ENCODE assay signal across 29 mouse cellular contexts in the genomic region with DNA sequence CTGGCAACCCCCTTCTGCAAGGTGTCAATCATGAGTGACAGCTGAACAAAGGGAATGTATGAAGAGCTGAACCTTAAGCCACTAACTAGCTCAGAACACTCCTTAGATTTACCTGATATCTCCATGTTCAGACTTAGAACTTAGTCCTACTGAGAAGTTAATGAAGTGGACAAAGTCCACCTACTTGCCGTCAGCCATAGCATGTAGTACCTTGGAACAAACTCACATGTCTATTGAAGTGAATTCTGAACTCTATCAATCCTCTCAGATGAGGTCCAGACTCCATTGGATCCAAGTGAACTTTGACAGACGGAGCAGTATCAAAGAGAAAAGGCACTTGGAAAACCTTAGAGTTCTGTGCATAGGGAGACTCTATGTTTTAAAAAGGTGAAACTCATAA.
"Had no signal": no experiment of that assay in that cellular context is flagged by ENCODE, and none has a peak within 500 bp of the region (broad histone marks: within the 10 kb centered on the region; RNA-seq: fewer than 3 reads in every experiment).

No protein-coding gene starts in this region.

- DNase-seq: cerebellum, adult 2 months; cerebellum, adult 8-10 months; cerebellum, adult 9-10 months; cerebellum, adult 9-11 months; cerebellum, postnatal 10 days; cerebellum, postnatal 14 days; cerebellum, postnatal 25 days; cerebellum, postnatal 36 days; embryo, embryonic 11 days; forebrain, postnatal 0 days; gastrocnemius, adult 2 months; gastrocnemius, postnatal 10 days; gastrocnemius, postnatal 14 days; gastrocnemius, postnatal 25 days; gastrocnemius, postnatal 36 days; heart, adult 11 months; heart, adult 18-20 months; heart, adult 2 months had no signal

- ATAC-seq: forebrain, embryonic 13.5 days; forebrain, embryonic 14.5 days; forebrain, embryonic 15.5 days; forebrain, embryonic 16.5 days; forebrain, postnatal 0 days had no signal

- H3K4me3 ChIP-seq: embryonic facial prominence, embryonic 10.5 days; embryonic facial prominence, embryonic 12.5 days; embryonic facial prominence, embryonic 13.5 days; embryonic facial prominence, embryonic 15.5 days; erythroblast, embryonic 14.5 days; forebrain, embryonic 10.5 days; forebrain, embryonic 12.5 days; forebrain, embryonic 13.5 days; forebrain, embryonic 15.5 days; gastrocnemius, adult 2 months; heart, adult 2 months had no signal

- H3K36me3 ChIP-seq: embryonic facial prominence, embryonic 10.5 days; embryonic facial prominence, embryonic 12.5 days; embryonic facial prominence, embryonic 13.5 days; embryonic facial prominence, embryonic 15.5 days; forebrain, embryonic 10.5 days; forebrain, embryonic 12.5 days; forebrain, embryonic 15.5 days had no signal

- H3K4me2 ChIP-seq: embryonic facial prominence, embryonic 12.5 days; embryonic facial prominence, embryonic 13.5 days; embryonic facial prominence, embryonic 15.5 days; forebrain, embryonic 12.5 days; forebrain, embryonic 13.5 days; forebrain, embryonic 15.5 days had no signal

- H3K4me1 ChIP-seq: embryonic facial prominence, embryonic 10.5 days; embryonic facial prominence, embryonic 12.5 days; embryonic facial prominence, embryonic 13.5 days; embryonic facial prominence, embryonic 15.5 days; forebrain, embryonic 10.5 days; forebrain, embryonic 12.5 days; forebrain, embryonic 13.5 days; forebrain, embryonic 15.5 days had no signal

- H3K27me3 ChIP-seq: embryonic facial prominence, embryonic 12.5 days; embryonic facial prominence, embryonic 13.5 days; embryonic facial prominence, embryonic 15.5 days; forebrain, embryonic 12.5 days; forebrain, embryonic 13.5 days; forebrain, embryonic 15.5 days had no signal

- H3K9ac ChIP-seq: embryonic facial prominence, embryonic 12.5 days; embryonic facial prominence, embryonic 13.5 days; embryonic facial prominence, embryonic 15.5 days; forebrain, embryonic 12.5 days; forebrain, embryonic 13.5 days; forebrain, embryonic 15.5 days; forebrain, postnatal 0 days had no signal

- H3K27ac ChIP-seq: embryonic facial prominence, embryonic 10.5 days; embryonic facial prominence, embryonic 12.5 days; embryonic facial prominence, embryonic 13.5 days; embryonic facial prominence, embryonic 15.5 days; forebrain, embryonic 10.5 days; forebrain, embryonic 12.5 days; forebrain, embryonic 13.5 days; forebrain, embryonic 15.5 days; gastrocnemius, adult 2 months; heart, adult 2 months had no signal

- H3K9me3 ChIP-seq: embryonic facial prominence, embryonic 10.5 days; embryonic facial prominence, embryonic 12.5 days; embryonic facial prominence, embryonic 13.5 days; embryonic facial prominence, embryonic 15.5 days; forebrain, embryonic 10.5 days; forebrain, embryonic 12.5 days; forebrain, embryonic 13.5 days; forebrain, embryonic 15.5 days had no signal
